Mouse (Mus musculus) ES-Bruce4 (cell line): Measurements from ENCODE around the gene Wdr24.

Source experiments
- CTCF ChIP-seq: IDR thresholded peaks from one replicate; pipeline ENCODE4 v1.8.1; 2011; ENCODE audit warnings: low read depth, low read length
- POLR2A ChIP-seq: IDR thresholded peaks from one replicate; pipeline ENCODE4 v1.8.1; 2011; ENCODE audit warnings: low read length; ENCODE audit not compliant: insufficient read depth

DNA sequence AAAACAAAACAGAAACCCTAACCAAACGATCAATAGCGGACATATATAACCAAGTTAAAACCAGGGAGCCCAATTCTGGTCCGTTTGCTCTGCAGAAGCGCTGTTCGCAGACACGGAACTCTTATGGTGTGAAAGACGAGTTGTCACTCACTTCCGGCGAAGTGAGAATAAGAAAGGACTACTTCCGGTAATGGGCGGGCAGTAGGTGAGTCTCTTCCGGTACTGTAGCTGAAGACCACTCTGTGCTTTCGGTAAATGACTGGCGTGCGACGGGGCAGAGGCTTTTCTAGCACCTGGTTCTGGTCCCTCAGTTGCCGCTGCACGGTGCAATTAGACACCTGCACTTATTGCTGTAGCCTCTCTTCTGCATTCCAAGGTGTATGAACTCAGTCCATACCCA, at the start of gene Wdr24:
- TF ChIP-seq POLR2A, result no peak
- TF ChIP-seq CTCF, result no peak
